Mouse (Mus musculus) myocyte (in vitro differentiated cells): ENCODE data around the gene Phox2b.

Source experiments
- MAX ChIP-seq: IDR thresholded peaks from one replicate; pipeline ENCODE4 v1.6.1; 2011; ENCODE audit warnings: low read depth, mild to moderate bottlenecking, control low read depth
- POLR2AphosphoS2 ChIP-seq: IDR thresholded peaks from one replicate; pipeline ENCODE4 v1.6.1; 2011; ENCODE audit warnings: low read depth, control low read depth; ENCODE audit not compliant: insufficient read length

GRCm38 (mm10) chr5:67060519-67060918 is 38.6 kb downstream of the Phox2b start:
- TF ChIP-seq MAX, result no peak
- TF ChIP-seq POLR2AphosphoS2, result no peak
